Mouse (Mus musculus) activated CD4-positive, CD25-positive, alpha-beta regulatory T cell, adult 4 months (primary cell): ENCODE results near the gene Psma6. TPM values are rescaled to one million over a fixed set of nuclear protein-coding genes. Genes with fewer than 3 reads are reported as not detected.
"Not testable (repeated sequence)": the region's sequence is repeated elsewhere in the genome, so short reads cannot be mapped to it uniquely, and the experiment has no call there.

Experiments used
- ATAC-seq: one replicate; pipeline ENCODE4 v1.8.0; 2017
- polyA plus RNA-seq, 2 experiments: library from polyadenylated mRNA; unstranded; fragments of 100-300 nt; shearing (Covaris generic); gene quantifications; one replicate each; pipeline ENCODE4 v1.2.1; 2017

Psma6 gene
- polyA plus RNA-seq, result 100 to 1,000 TPM; 282 to 307 TPM

GRCm38 (mm10) chr12:55384023-55384749, at the start of gene Psma6:
TSS of gene Psma6 (plus strand) at chr12:55384222.
- ATAC-seq, result no peak

- ATAC-seq, result not testable (repeated sequence)
Observed at GRCm38 (mm10) chr12:55338490-55338889, 45.5 kb upstream of the Psma6 start.

GRCm38 (mm10) chr12:55343045-55343444, 41.0 kb upstream of the Psma6 start:
- not testable (repeated sequence) for ATAC-seq

GRCm38 (mm10) chr12:55343998-55344397, 40.0 kb upstream of the Psma6 start:
- ATAC-seq, result no peak

GRCm38 (mm10) chr12:55344583-55344982, 39.4 kb upstream of the Psma6 start:
- no peak for ATAC-seq

- no peak for ATAC-seq
Observed at GRCm38 (mm10) chr12:55353423-55353822, 30.6 kb upstream of the Psma6 start.

GRCm38 (mm10) chr12:55354904-55355303, 29.1 kb upstream of the Psma6 start:
- ATAC-seq, result peak; percentile 63

- no peak for ATAC-seq
Observed at GRCm38 (mm10) chr12:55357303-55357702, 26.7 kb upstream of the Psma6 start.

- no peak for ATAC-seq
Observed at GRCm38 (mm10) chr12:55360929-55361328, 23.1 kb upstream of the Psma6 start.

- ATAC-seq, result no peak
Observed at GRCm38 (mm10) chr12:55365083-55365482, 18.9 kb upstream of the Psma6 start.

- peak; percentile 40 for ATAC-seq
Observed at GRCm38 (mm10) chr12:55372424-55373055, 11.5 kb upstream of the Psma6 start.

GRCm38 (mm10) chr12:55376956-55377609, 6.9 kb upstream of the Psma6 start:
- no peak for ATAC-seq

- ATAC-seq, result no peak
Observed at GRCm38 (mm10) chr12:55377610-55377980, 6.4 kb upstream of the Psma6 start.

- ATAC-seq, result no peak
Observed at GRCm38 (mm10) chr12:55384826-55385225, 804 bp downstream of the Psma6 start.

- ATAC-seq, result no peak
Observed at GRCm38 (mm10) chr12:55385931-55386330, 1.9 kb downstream of the Psma6 start.

GRCm38 (mm10) chr12:55386456-55386855, 2.4 kb downstream of the Psma6 start:
- no peak for ATAC-seq

GRCm38 (mm10) chr12:55387083-55387787, 3.2 kb downstream of the Psma6 start:
- ATAC-seq, result no peak

GRCm38 (mm10) chr12:55387788-55388465, 3.9 kb downstream of the Psma6 start:
- peak; percentile 20 for ATAC-seq

GRCm38 (mm10) chr12:55388478-55388877, 4.5 kb downstream of the Psma6 start:
- peak; percentile 29 for ATAC-seq

GRCm38 (mm10) chr12:55389132-55390081, 5.4 kb downstream of the Psma6 start:
- peak; percentile 64 for ATAC-seq

- no peak for ATAC-seq
Observed at GRCm38 (mm10) chr12:55392120-55392519, 8.1 kb downstream of the Psma6 start.
